Mouse (Mus musculus) thymus, postnatal 25 days (tissue): Measurements from ENCODE around the gene Rgs5.

Experiments
- DNase-seq: peaks from one replicate; pipeline ENCODE4 v3.0.0; 2022

Rgs5 gene

DNA sequence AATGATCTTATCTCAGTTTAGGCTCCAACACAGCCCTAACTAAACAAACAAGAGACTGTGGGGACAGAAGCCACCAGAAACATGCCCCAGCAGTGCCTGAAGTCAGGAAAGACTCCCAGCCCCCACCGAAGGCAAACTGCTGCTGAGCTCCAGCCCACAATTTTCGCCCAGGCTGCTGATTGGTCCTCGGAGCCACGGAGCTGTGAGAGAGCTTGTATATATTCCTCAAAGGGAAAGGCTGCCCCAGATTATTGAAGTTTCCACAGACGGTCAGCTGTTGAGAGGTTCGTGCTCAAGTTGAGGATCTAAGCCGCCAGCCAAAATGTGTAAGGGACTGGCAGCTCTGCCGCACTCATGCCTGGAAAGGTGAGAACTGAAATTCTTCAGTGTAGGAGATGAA lies at the start of gene Rgs5:
Gene Rgs5 (plus strand): TSS at position 246 of the 400 bp plus-strand sequence.
- no peak for DNase-seq

- DNase-seq: no peak
These were observed 49.1 kb upstream of the Rgs5 start for GRCm38 (mm10) chr1:169606164-169606563.

DNA sequence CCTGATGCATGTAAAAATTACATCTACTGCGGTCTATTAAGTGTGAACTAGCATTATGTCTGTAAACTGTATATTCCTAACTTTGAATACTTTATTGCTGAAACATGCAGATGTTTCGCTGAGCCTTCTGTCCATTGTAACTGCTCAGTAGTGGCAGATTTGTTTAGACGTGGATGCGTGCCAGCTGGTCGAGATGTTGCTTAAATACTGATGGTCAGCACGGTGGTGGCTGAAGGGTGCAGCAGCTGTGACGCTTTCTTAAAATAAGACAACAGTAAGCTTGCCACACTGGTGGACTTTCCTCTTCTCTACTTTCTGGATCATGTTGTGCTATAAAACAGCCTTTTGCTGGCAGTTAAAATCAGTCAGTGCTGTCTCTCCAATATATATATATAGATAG lies 25.6 kb upstream of the Rgs5 start:
- DNase-seq: no peak

GRCm38 (mm10) chr1:169637251-169637750 lies 18.0 kb upstream of the Rgs5 start:
- no peak for DNase-seq

DNA sequence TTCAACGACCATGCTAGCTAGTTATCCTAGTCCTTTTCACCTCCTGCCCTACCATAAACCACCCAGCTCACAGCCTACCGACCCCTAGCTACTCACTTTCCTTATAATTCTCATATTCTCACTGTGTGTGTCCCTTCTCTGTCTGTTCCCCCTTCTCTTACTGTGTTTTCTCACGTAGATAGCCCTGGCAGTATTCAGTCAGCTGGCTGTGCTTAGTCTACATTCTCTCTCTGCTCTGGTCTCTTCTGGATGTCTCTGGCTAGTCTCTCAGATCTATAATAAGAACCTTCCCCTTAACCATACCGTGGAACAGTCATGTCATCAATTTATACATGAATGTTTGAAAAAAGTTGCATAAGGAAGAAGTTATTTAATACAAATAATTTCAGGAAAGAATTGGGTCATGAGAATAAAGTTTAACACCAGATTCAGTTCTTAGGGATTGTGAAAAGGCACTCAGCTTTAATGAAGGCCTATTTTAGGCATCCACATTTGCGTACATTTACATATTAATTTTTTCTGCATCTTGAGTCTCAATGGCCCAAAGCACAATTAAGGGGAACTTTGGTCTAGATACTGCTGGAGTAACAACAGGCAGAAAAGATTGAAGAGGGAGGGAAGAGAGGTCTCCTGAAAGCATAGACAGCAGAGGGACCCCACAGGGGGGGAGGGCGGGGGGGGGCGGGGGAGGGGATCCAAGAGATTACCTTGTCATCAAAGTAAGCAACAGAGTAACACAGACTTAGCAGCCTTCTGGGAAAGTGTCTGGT lies 10.2 kb upstream of the Rgs5 start:
- DNase-seq: no peak

DNA sequence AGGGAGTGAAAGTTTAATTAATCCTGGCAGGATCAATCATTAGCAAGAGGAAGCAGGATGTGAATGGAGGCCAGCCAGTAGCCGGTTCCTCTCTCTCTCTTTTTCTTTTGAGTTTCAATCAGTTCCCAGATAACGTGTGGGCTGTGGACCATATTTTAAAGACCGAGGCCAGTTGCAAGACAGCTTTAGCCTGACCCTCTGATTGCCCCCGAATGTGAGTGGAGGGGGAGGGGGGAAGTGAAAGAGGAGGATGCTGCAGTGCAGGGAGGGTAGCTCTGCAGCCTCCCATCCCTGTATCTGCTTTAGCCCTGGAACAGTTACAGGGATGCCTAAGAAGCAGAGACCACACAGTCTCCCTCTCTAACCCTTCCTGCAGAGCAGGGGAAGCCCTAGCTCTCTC lies 4.2 kb downstream of the Rgs5 start:
- no peak for DNase-seq

- DNase-seq: no peak
These were observed 12.0 kb downstream of the Rgs5 start for GRCm38 (mm10) chr1:169667328-169667727.

- DNase-seq: no peak
These were observed 15.4 kb downstream of the Rgs5 start for GRCm38 (mm10) chr1:169670705-169671104.

DNA sequence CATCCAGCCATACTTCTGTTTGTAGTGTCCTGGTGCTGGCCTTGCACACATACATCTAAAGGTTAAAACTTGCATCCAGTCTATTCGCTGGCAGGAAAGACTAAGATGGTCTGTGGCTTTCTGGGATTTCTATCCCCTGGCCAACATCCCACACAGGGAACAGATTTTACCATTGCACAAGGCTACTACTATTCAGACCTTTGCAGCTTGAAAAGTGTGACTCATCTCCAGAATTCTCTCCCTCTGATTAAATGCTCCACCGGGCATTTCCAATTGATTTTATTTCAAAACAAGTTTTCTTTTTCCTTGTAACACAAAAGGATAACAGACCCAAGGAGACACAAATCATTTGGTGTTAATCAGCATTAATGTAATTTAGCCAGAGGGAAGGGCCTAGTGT lies 16.5 kb downstream of the Rgs5 start:
- no peak for DNase-seq

- DNase-seq: no peak
These were observed 17.0 kb downstream of the Rgs5 start for GRCm38 (mm10) chr1:169672272-169672671.

- DNase-seq: no peak
These were observed 18.8 kb downstream of the Rgs5 start for GRCm38 (mm10) chr1:169674116-169674515.

GRCm38 (mm10) chr1:169676751-169677150 lies 21.4 kb downstream of the Rgs5 start:
- DNase-seq: no peak

GRCm38 (mm10) chr1:169680455-169681208 lies 25.3 kb downstream of the Rgs5 start:
- DNase-seq: no peak

- DNase-seq: no peak
These were observed 27.6 kb downstream of the Rgs5 start for GRCm38 (mm10) chr1:169682775-169683497.

DNA sequence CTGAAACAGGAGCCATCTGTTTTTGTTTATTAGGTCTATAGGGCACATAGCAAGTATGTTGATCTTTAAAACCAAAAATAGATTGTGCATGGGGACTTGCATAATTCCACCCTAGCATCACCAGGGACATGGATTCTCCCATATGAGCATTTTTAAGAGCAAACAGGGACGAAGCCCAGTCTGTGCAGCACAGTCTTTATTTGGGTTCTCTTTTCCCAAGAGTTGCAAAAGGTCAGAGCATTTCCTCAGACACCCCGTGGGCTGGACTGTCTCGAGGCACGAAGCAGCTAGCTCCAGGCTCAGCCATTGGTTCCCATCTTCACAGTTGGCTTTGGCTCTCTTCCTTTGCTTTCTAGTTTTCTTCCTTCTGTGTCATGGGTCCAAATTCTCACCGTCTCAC lies 30.0 kb downstream of the Rgs5 start:
- DNase-seq: no peak

DNA sequence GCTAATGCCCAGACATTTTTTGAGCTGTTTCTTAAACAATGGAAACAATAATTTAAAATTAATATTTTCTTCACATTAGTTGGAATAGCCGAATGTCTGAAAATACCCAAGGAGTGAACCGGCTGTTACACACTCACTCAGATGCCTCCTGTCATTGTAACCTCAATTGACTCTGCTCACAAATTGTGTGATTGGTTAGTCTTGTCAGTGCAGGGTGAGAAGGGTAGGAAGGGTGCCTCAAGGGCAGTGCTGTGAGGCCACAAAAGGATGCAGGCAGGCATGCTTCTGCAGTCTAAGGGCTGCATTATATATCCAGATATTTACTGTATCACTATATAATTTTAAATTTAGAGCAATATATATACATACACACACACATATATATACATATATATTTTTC lies 37.7 kb downstream of the Rgs5 start:
- no peak for DNase-seq

DNA sequence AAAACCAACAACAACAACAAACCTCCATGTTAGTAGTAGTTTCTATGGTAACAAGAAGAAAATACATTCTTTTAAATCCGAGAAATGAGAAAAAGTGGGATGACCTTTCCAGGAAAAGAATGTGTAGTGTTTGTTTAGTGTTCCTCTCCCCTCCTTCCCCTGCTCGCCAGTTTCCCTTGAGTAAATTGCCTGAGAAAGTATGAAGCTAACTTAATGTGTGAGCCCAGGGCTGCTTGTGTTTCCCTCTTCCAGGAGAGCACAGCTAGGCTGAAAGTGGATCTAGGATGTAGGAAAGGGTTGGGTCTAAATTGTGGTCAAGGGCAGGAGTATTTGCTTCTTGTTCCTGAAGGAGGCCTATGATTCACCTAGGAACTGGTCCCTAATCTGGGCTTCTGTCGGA lies 38.2 kb downstream of the Rgs5 start:
- no peak for DNase-seq

DNA sequence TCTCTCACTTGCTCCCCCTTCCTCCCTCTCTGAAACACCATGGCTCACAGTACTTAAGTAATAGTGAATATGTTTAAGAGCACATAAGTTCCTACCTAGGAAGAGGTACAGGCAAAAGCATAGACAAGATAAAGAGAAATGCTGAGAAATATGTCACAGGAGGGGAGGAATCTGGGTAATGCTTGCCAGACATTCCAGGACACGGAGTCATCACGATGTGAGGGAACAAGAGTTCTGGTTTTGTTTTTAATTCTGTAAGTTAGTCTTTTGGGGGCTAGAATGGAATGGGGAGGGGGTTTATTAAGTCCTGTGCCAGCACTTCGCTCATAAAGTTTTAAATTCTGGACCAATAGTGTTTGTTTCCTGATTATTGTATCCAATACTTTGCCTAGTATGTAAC lies 40.1 kb downstream of the Rgs5 start:
- no peak for DNase-seq

DNA sequence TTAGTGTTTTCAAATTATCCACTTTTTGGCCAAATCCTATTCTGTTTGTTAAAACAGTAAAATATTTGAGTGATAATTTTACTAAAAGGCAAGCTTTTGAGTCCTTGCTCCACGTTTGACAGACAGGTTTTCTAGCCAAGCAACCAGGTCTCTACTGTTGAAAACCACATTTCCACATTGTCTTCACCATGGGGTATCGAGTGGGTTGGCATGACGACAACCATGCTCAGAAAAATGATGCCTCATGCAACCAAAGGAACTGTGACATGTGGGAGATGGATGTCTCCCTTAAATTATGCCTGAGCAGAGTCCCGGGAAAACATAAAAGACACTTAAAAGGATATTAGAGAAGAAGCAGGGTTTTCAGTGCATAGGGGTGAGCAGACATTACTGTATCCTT lies 41.9 kb downstream of the Rgs5 start:
- no peak for DNase-seq

DNA sequence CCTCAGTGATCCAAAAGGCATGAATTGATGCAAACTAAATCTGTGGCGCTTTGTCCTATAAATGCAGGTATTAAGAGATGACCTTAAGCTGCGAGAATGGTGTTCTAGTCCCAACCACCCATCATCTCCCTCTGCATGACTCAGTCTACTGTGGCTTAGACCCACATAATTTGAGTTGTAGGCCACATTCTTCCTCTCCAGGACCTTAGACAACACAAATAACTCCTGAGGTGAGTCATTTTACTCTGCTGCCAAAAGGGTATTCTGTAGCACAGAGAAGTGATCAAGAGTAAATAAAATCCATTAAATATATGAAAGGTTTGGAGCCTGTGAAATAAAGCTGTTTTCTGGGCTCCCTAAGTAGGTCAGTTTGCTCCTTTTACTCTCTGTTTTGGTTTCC lies 43.9 kb downstream of the Rgs5 start:
- no peak for DNase-seq

- DNase-seq: no peak
These were observed 49.2 kb downstream of the Rgs5 start for GRCm38 (mm10) chr1:169704395-169705087.

DNA sequence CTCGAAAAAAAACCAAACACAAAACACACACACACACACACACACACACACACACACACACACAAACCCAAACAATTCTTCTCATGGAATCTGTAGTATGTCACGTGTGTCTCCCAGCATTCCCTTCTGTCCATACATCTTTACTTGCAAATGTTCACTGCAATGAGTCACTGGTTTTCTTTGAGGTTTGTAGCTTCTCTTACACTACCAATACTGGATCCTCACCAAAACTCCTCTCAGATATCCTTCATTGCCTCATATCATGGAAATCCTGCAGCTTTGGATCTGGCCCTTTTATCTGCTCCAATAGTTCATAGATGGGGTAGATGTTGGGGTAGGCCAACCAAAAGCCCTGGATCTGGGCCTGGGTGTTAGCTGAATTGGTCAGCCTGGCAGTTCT lies 66.5 kb downstream of the Rgs5 start:
- no peak for DNase-seq

GRCm38 (mm10) chr1:169726319-169726718 lies 71.0 kb downstream of the Rgs5 start:
- DNase-seq: no peak
